Mouse (Mus musculus): ENCODE measurements at regions not wholly inside any gene's neighbourhood (a gene's known extent, or its start where the extent isn't known, plus 50 kb on each side); places are given as distances from the start of the nearest gene placed in this dataset.
A peak's percentile ranks its signal among the peaks of the same experiment; 100 is the strongest.

DNA sequence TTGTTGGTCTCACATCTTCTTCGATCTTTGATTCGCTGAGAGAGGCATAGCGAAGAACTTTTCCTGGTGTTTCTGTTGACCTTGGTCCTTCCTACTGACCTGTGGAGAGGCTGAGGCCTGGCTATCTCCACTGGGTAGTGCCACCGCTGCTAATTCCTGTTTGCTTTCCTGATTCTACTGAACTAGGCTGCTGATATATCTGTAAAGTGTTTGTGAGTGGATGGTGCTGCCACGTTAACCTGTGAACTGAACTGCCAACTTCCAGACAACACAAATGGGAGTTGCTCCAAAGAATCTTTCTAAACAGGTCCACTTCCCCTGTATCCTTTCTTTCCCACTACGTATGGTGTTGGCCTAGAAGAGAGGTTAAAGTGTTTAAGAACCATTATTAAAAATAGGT lies 78.0 kb upstream of the Akt3 start:
- DNase-seq (ENCODE audit: low read depth), result no peak

DNA sequence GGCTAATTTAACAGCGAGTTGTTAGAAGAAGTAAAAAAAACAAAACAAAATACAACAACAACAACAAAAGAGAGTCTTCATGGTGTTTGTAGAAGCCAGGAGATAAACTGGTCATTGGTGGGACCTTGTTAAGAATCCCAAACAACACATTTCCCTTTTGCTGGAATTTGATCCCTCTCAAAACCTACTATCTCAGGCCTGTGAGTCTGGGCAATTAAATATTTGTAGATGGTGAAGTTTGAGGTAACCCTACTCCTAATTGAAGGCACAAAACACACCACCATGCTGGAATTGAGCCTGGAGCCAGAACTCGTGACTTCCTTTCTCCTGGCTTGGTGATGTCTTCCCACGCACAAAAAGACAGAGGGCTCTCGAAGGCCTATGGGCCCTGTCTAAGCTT lies 65.4 kb upstream of the Akt3 start:
- no peak for DNase-seq (ENCODE audit: low read depth)

DNA sequence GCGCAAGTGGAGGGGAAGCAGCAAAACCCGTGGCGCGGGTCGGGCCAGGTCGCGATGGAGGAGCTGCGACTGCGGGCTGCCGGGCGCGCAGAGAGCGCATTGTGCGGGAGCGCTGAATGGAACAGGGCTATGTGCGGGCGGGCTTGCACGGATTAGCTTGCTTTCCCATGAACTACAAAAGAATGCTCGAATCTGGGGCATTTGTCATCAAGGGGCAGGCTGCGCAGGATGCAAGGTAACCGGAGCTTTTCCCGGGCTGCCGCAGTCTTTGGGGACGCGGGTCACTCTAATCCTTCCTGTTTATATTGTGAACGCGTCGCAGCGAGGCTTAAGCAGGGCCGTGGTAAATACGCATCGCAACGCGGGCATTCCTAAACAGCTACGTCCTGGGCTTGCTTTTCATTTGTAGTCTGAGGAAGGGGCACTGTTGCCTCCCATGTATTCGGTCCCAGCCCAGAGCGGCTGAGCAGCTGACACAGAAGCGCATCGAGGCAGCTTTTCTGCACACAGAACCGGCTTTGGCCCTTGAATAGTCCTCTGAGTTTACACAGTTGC lies 64.8 kb upstream of the Akt3 start:
- no peak for DNase-seq (ENCODE audit: low read depth)

DNA sequence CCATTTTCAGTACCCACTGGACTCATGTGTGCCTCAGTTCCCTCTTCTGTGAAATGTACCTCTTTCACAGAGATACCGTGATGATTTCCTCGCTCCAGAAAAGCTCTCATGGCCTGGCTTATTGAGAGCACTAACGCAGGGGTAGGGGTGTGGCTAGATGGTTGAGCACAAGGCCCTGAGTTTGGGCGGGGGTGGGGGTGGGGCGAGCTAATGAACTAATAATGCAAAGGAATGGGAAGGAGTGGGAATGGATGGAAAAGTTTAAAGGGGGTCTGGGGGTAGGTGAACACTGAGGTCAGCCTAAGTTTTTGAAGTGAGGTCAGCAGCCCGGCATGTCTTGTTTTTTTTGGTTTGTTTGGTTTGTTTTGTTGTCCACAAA lies 64.3 kb upstream of the Akt3 start:
- no peak for DNase-seq (ENCODE audit: low read depth)

DNA sequence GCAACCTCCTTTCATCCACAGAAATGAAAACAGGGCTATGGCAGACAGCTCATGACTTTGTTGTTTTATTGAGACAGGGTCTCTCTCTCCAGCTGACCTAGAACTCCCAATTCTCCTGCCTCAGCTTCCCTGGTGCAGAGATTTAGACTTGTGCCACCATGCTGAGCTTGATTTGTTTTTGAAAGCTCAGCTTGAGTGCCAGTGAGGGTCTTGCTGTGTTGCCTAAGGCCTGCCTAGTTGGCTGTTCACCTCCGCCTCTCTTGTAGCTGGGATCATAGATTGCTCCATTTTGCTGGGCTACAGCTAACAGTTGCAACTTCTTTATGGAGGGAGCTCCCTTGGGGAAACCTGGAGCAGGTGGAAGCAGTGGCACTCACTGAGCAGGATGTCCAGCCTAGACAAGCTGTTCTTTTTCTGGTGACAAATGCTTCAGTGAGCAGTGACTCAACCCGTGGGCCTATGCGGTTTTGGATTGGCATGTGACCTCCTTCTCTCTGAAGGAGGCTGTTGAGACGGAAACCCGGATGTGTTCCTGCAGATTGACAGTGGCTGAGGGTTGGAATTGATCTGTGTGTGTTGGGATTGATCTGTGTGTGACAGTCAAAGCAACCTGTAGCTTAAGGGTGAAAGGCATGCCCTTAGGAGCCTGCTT lies 63.8 kb upstream of the Akt3 start:
- peak; percentile 25 for DNase-seq (ENCODE audit: low read depth)

DNA sequence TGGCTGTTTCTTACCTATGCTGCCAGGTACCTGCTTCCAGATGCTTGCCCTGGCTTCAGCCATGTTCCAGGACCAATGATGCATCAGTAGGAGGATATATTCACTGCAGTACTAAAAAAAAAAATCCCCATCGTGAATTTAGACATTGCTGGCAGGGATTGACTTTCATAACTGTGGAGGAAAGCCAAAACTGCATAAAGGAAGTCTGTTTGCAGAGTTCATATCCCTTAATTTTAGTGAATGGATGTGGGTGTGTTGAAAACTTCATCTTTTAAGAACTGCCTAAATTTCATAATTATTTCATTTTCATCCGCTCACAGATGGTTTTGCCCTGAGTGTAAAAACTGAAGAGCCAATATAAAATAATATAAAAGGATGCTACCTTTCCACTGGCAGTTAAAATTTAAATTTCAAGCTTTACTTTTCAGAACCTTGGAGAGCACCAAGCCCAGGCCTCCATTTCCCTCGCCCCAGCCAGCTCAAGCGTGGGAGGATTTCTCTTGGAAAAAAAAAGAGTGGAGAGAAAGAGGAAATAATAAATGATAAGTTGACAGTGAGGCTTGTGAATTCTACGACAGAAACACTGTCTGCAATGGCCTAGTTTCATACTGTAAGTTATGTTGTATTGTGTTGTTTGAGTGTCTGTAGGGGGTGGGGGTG lies 50.3 kb upstream of the Akt3 start:
- peak; percentile 13 for DNase-seq (ENCODE audit: low read depth)
